Mouse (Mus musculus) embryonic facial prominence, embryonic 15.5 days (tissue): ENCODE measurements around the gene Rabgap1l. TPM values are rescaled to one million over a fixed set of nuclear protein-coding genes. Genes with fewer than 3 reads are reported as not detected.

Experiments
- ATAC-seq: fragments of 200-750 bp; cut with Nextera tagmentation; 2 replicates; pipeline ENCODE4 v1.8.0; 2017; ENCODE audit warnings: low read depth, moderate TSS enrichment; ENCODE audit not compliant: insufficient number of reproducible peaks, low FRiP score, low TSS enrichment
- H3K27ac ChIP-seq: fragments of 300-500 bp; sonication (generic); replicated peaks from 2 replicates; pipeline ENCODE4 v1.5.1; 2015; ENCODE audit warnings: mild to moderate bottlenecking, inconsistent platforms
- H3K27me3 ChIP-seq: fragments of 300-500 bp; sonication (generic); 2 replicates; pipeline ENCODE4 v1.6.1; 2015; ENCODE audit warnings: inconsistent platforms
- H3K36me3 ChIP-seq: fragments of 300-500 bp; sonication (generic); 2 replicates; pipeline ENCODE4 v1.6.1; 2015; ENCODE audit warnings: mild to moderate bottlenecking, inconsistent platforms
- H3K4me1 ChIP-seq: fragments of 300-500 bp; sonication (generic); 2 replicates; pipeline ENCODE4 v1.6.1; 2015; ENCODE audit warnings: inconsistent platforms
- H3K4me2 ChIP-seq: fragments of 300-500 bp; sonication (generic); replicated peaks from 2 replicates; pipeline ENCODE4 v1.6.1; 2015; ENCODE audit warnings: mild to moderate bottlenecking, inconsistent platforms
- H3K4me3 ChIP-seq: fragments of 300-500 bp; sonication (generic); replicated peaks from 2 replicates; pipeline ENCODE4 v1.5.1; 2015; ENCODE audit warnings: mild to moderate bottlenecking, inconsistent platforms
- H3K9ac ChIP-seq: fragments of 300-500 bp; sonication (generic); 2 replicates; pipeline ENCODE4 v1.6.1; 2015; ENCODE audit warnings: inconsistent platforms
- H3K9me3 ChIP-seq: fragments of 300-500 bp; sonication (generic); replicated peaks from 2 replicates; pipeline ENCODE4 v1.6.1; 2016; ENCODE audit warnings: inconsistent platforms
- WGBS: fragments of 180-500 bp; shearing (Covaris S2); methylation state at CpG from one replicate; pipeline ENCODE4 v1.1.7; 2015; 5-methylcytosine and 5-hydroxymethylcytosine counted together
- polyA plus RNA-seq: library from polyadenylated mRNA; unstranded; fragments of >200 nt; fragmentation: Nextera tagmentation; extraction: Ambion mirVana; gene quantifications from 2 replicates; pipeline ENCODE4 v1.2.1, GENCODE M21; 2015

Gene Rabgap1l
- polyA plus RNA-seq, 1 experiment from 2014 or later = 20.7 TPM

DNA sequence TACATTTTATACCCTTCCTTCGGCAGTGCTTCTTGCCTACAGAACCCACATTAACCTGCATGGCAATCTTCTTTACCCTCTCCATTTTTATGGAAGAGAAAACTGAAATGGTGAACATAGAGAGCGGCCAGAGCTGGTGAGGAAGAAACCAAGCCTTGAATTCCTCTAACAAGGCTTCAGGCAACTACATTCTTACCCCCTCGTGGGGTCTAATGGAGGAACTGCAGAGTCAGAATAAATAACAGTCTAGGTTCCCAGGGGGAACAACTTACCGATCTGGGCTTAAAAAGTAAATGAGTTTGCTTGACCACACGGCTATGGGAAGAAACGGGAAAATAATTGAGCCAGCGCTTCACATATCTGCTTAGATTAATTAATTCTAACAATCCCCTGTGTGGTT is 463.2 kb downstream of the Rabgap1l start:
- H3K9ac ChIP-seq = no peak overlapping the region
- 55% methylated on average over 7 of the region's 7 CpGs for WGBS
- no peak overlapping the region for H3K4me2 ChIP-seq
- no peaks in the 10 kb centered on the region for H3K36me3 ChIP-seq
- no peak for ATAC-seq
- no peaks in the 10 kb centered on the region for H3K9me3 ChIP-seq
- H3K4me3 ChIP-seq = no peak overlapping the region
- H3K4me1 ChIP-seq = no peaks in the 10 kb centered on the region
- H3K27ac ChIP-seq = no peak overlapping the region
- no peaks in the 10 kb centered on the region for H3K27me3 ChIP-seq

DNA sequence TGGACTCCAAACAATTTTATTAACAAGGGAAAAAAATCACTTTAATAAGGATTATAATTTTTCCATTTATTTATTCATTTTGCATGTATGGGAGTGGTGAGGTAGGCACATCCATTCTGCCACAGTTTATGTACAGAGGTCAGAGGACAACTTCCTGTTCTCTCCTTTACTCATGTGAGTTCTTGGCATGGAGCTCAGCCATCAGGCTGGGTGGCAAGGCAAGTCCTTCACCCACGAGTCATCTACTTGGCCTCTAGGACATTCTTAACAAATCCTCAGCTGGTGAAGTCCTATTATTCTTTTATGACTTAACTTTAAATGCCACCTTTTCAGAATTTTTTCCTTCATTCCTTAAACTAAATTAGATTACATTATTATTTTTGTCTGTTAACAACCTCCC is 465.5 kb downstream of the Rabgap1l start:
- ATAC-seq = no peak
- WGBS = 72% methylated on average over 1 of the region's 1 CpGs
- no peak overlapping the region for H3K4me3 ChIP-seq
- H3K27ac ChIP-seq = no peak overlapping the region
- no peaks in the 10 kb centered on the region for H3K9me3 ChIP-seq
- no peaks in the 10 kb centered on the region for H3K27me3 ChIP-seq
- no peak overlapping the region for H3K9ac ChIP-seq
- no peak overlapping the region for H3K4me2 ChIP-seq
- no peaks in the 10 kb centered on the region for H3K36me3 ChIP-seq
- no peaks in the 10 kb centered on the region for H3K4me1 ChIP-seq

- ATAC-seq = no peak
- Histone ChIP-seq H3K36me3 (no peaks in the 10 kb centered on the region), H3K9ac (no peak overlapping the region), H3K9me3 (no peaks in the 10 kb centered on the region), H3K4me1 (no peaks in the 10 kb centered on the region), H3K4me3 (no peak overlapping the region), H3K27ac (no peak overlapping the region), H3K4me2 (no peak overlapping the region), H3K27me3 (no peaks in the 10 kb centered on the region)
- 53% methylated on average over 5 of the region's 5 CpGs for WGBS
These were observed 467.5 kb downstream of the Rabgap1l start for GRCm38 (mm10) chr1:160325542-160325941.

- no peaks in the 10 kb centered on the region for H3K36me3 ChIP-seq
- H3K4me2 ChIP-seq = no peak overlapping the region
- no peak overlapping the region for H3K27ac ChIP-seq
- no peaks in the 10 kb centered on the region for H3K4me1 ChIP-seq
- no peak overlapping the region for H3K4me3 ChIP-seq
- H3K9me3 ChIP-seq = no peaks in the 10 kb centered on the region
- WGBS = 74% methylated on average over 1 of the region's 1 CpGs
- ATAC-seq = no peak
- H3K27me3 ChIP-seq = no peaks in the 10 kb centered on the region
- H3K9ac ChIP-seq = no peak overlapping the region
These were observed 472.3 kb downstream of the Rabgap1l start for GRCm38 (mm10) chr1:160320690-160321089.

DNA sequence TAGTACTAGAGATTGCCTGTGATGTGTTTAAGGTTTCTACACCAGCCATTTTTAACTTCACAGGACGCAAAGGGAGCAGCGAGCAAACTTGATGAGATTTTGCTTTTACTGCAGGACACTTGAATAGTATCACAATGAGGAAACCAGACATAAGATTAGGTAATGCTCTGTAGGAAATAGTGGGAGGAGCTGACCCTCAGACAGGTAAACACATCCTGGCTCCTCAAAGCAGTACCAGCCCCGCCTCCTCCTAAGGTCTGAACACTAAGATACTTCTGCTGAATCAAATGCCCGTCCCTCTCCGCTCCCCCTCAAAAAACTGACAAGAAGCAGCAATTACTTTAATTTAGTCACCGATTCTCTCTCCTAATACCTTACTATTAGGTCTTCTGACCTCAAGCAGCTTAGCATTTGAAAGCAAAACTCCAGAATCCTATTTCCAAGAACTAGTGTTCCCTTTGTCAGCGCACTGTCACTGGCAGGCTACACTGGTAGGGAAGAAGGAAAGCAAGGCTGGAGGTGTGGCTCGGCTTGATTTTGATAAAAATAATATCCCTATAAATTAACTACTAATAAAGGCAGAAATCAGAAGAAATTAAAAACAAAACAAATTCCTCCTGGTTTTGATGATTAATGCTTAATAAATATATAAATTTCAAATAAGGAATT is 474.8 kb downstream of the Rabgap1l start:
- Histone ChIP-seq H3K36me3 (no peaks in the 10 kb centered on the region), H3K9me3 (no peaks in the 10 kb centered on the region), H3K27ac (no peak overlapping the region), H3K27me3 (no peaks in the 10 kb centered on the region), H3K4me2 (no peak overlapping the region), H3K4me3 (no peak overlapping the region), H3K9ac (no peak overlapping the region), H3K4me1 (no peaks in the 10 kb centered on the region)
- WGBS = 64% methylated on average over 8 of the region's 8 CpGs
- ATAC-seq = no peak

GRCm38 (mm10) chr1:160316239-160316638 is 476.8 kb downstream of the Rabgap1l start:
- 97% methylated on average over 2 of the region's 2 CpGs for WGBS

DNA sequence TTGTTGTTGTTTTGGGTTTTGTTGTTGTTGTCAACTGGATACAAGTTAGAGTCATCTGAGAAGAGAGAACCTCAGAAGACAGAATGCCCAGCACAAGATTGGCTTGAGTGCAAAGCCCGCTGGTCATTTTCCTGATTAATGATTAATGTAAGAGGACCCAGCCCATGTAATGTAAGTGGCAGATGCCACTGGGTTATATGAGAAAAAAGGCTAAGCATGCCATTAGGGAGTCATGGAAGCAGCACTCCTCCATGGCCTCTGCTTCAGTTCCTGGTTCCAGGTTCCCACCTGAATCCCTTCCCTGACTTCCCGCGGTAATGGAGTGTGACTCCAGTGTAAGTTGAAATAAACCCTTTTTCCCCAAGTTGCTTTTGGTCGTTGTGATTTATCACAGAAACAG is 480.4 kb downstream of the Rabgap1l start:
- no peaks in the 10 kb centered on the region for H3K27me3 ChIP-seq
- no peaks in the 10 kb centered on the region for H3K36me3 ChIP-seq
- H3K4me3 ChIP-seq = no peak overlapping the region
- no peaks in the 10 kb centered on the region for H3K9me3 ChIP-seq
- WGBS = 85% methylated on average over 4 of the region's 4 CpGs
- H3K4me1 ChIP-seq = 0 out of 2 replicates have a peak, but pooled peaks cover 4% of the 10 kb centered on the region
- H3K27ac ChIP-seq = no peak overlapping the region
- H3K9ac ChIP-seq = no peak overlapping the region
- ATAC-seq = no peak
- H3K4me2 ChIP-seq = no peak overlapping the region

More at GRCm38 (mm10) chr1:160316239-160316638, 476.8 kb downstream of the Rabgap1l start:
- no peak overlapping the region for H3K4me2 ChIP-seq
- H3K36me3 ChIP-seq = no peaks in the 10 kb centered on the region
- H3K4me1 ChIP-seq = no peaks in the 10 kb centered on the region
- no peaks in the 10 kb centered on the region for H3K27me3 ChIP-seq
- no peaks in the 10 kb centered on the region for H3K9me3 ChIP-seq
- H3K9ac ChIP-seq = no peak overlapping the region
- no peak for ATAC-seq
- H3K4me3 ChIP-seq = no peak overlapping the region
- H3K27ac ChIP-seq = no peak overlapping the region

DNA sequence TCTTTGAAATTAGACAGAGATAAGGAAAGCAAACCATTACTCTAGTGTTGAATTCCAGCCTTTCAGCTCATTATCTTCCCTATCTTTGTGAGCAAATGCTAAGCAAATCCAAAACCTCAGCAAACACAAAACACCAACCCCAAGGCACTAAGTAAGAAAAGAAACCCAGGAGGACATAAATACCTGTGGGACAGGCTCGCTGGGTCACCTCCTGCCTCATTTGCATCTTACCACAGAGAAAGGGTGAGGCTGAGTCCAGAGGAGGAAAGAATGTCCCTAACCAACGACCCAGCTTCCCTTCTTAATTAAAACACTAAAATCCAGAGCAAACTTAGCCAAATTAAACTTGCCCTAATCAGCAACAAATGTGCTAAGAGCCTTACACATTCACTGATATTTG is 481.1 kb downstream of the Rabgap1l start:
- Histone ChIP-seq H3K4me3 (no peak overlapping the region), H3K4me2 (no peak overlapping the region), H3K27me3 (no peaks in the 10 kb centered on the region), H3K27ac (no peak overlapping the region), H3K36me3 (no peaks in the 10 kb centered on the region), H3K9ac (no peak overlapping the region), H3K4me1 (0 out of 2 replicates have a peak, but pooled peaks cover 4% of the 10 kb centered on the region), H3K9me3 (no peaks in the 10 kb centered on the region)
- WGBS = 16% methylated on average over 2 of the region's 2 CpGs
- no peak for ATAC-seq

- 30% methylated on average over 5 of the region's 5 CpGs for WGBS
- Histone ChIP-seq H3K4me1 (0 out of 2 replicates have a peak, but pooled peaks cover 4% of the 10 kb centered on the region), H3K27ac (no peak overlapping the region), H3K27me3 (no peaks in the 10 kb centered on the region), H3K4me2 (no peak overlapping the region), H3K9ac (no peak overlapping the region), H3K36me3 (no peaks in the 10 kb centered on the region), H3K9me3 (no peaks in the 10 kb centered on the region), H3K4me3 (no peak overlapping the region)
- no peak for ATAC-seq
These were observed 483.1 kb downstream of the Rabgap1l start for GRCm38 (mm10) chr1:160309951-160310350.

DNA sequence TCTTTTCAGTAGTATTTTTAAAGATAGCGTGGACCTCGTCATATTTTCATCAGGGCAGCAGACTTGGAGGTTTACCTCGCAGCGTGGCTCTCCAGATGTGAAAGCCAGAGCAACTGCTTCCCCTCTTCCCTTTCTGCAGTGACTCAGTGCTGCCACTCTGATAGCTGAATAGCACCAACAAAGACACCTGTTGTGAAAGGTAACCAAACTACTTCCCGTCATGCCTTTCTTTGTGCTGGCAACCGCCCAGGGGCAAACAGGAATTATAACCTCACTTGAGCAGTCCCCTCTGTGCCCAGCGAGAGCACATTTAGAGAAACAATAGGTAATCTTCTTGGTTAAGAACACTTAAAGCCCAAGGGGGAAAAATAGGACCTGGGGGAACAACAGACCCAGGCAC is 484.0 kb downstream of the Rabgap1l start:
- 0 out of 2 replicates have a peak overlapping the region, but pooled peaks have one; percentile 39 for H3K27ac ChIP-seq
- peak; percentile 75 for ATAC-seq
- H3K27me3 ChIP-seq = no peaks in the 10 kb centered on the region
- H3K36me3 ChIP-seq = no peaks in the 10 kb centered on the region
- 0 out of 2 replicates have a peak, but pooled peaks cover 4% of the 10 kb centered on the region for H3K4me1 ChIP-seq
- no peak overlapping the region for H3K9ac ChIP-seq
- 17% methylated on average over 7 of the region's 7 CpGs for WGBS
- H3K9me3 ChIP-seq = no peaks in the 10 kb centered on the region
- no peak overlapping the region for H3K4me3 ChIP-seq
- H3K4me2 ChIP-seq = 0 out of 2 replicates have a peak overlapping the region, but pooled peaks have one; percentile 19

DNA sequence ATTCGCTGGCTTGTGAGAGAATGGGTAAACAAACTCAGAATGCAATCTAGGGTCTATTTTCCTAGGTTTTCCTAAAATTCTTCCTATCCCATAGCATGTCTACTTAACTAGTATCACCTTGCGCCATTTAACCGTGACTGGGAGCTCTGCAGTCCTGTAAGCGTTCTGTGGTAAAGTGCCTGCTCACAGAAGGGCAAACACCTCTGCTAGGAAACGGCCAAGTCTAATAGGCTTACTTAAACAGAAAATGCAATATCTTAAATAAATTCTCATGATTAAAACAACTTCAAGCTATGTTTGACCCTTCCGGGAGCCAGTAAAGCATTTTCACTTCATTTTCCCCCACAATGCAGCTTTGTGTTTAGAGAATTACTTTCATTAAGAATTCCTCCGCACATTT is 484.5 kb downstream of the Rabgap1l start:
- Histone ChIP-seq H3K27ac (no peak overlapping the region), H3K36me3 (no peaks in the 10 kb centered on the region), H3K4me3 (no peak overlapping the region; the same call in 1 of the 2 replicates), H3K9ac (no peak overlapping the region), H3K27me3 (no peaks in the 10 kb centered on the region), H3K4me2 (0 out of 2 replicates have a peak overlapping the region, but pooled peaks have one; percentile 19), H3K9me3 (no peaks in the 10 kb centered on the region), H3K4me1 (0 out of 2 replicates have a peak, but pooled peaks cover 4% of the 10 kb centered on the region)
- ATAC-seq = no peak
- WGBS = 50% methylated on average over 7 of the region's 7 CpGs
